Comparison of ENCODE assay signal across 9 mouse cellular contexts in genomic region chr16:94084711-94085602, GRCm38 (mm10). TPM values are rescaled to one million over a fixed set of nuclear protein-coding genes. Genes with fewer than 3 reads are reported as not detected.
DNase-seq lines count a peak whose midpoint lies in the region; ATAC-seq and TF ChIP-seq lines count a peak whose summit lies in the region.
"Had no signal": no experiment of that assay in that cellular context is flagged by ENCODE, and none has a peak within 500 bp of the region (broad histone marks: within the 10 kb centered on the region; RNA-seq: fewer than 3 reads in every experiment).

Gene Sim2, plus strand, starts transcription at chr16:94084931.

- no peak for DNase-seq in liver, adult 2 months (ENCODE audit: extremely low read depth, low read depth, low spot score)
- no peak for DNase-seq in liver
- DNase-seq in gastrocnemius, adult 18-20 months (ENCODE audit: low spot score) = peak; percentile 47
- DNase-seq in kidney, adult 9 months = peak; percentile 58
- DNase-seq in lung, postnatal 10 days = peak; percentile 40
- DNase-seq in cerebellum, adult 9-10 months = no peak
- DNase-seq in c-Kit-positive CD71-positive TER-119-positive erythroid progenitor cells, embryonic 14.5 days (ENCODE audit: low spot score) = no peak

- no peaks in the 10 kb centered on the region for H3K36me3 ChIP-seq in liver, adult 2 months (ENCODE audit: control insufficient read depth, insufficient read depth, low read length)
- H3K36me3 ChIP-seq: G1E had no signal

- H3K4me1 ChIP-seq in liver, adult 2 months (ENCODE audit: control insufficient read depth, insufficient read depth, low read length) = 0 out of 2 replicates have a peak, but pooled peaks cover 3% of the 10 kb centered on the region

- no peak for ATAC-seq in erythroid progenitor cell, adult 5-6 weeks (replicated peaks; ENCODE audit: low FRiP score, poor library complexity, severe bottlenecking)

- no peak for TF ChIP-seq POLR2A in liver, adult 2 months (IDR thresholded peaks at IDR 0.05; ENCODE audit: extremely low read depth, insufficient read depth, low read length)

- no peak within 1 kb of the TSS for H3K9ac ChIP-seq in liver, adult 2 months (ENCODE audit: low read depth, low read length)

- H3K4me3 ChIP-seq in liver, adult 2 months (ENCODE audit: insufficient read depth, low read depth, low read length) = peak within 1 kb of the TSS; percentile 2; the same call in 1 of the 2 replicates

- H3K27ac ChIP-seq in liver, adult 2 months (replicated peaks; ENCODE audit: insufficient read depth, low read depth, low read length) = no peak within 1 kb of the TSS

- H3K27me3 ChIP-seq in liver, adult 2 months (ENCODE audit: control insufficient read depth, insufficient read depth, low read length) = peaks cover 38% of the 10 kb centered on the region

- no peaks in the 10 kb centered on the region for H3K79me2 ChIP-seq in liver, adult 2 months (ENCODE audit: control insufficient read depth, insufficient read depth, low read length)

- no peak for TF ChIP-seq CTCF in liver, adult 2 months (IDR thresholded peaks at IDR 0.05; ENCODE audit: low read depth, low read length)

- 3% methylated on average over 88 of the region's 96 CpGs for WGBS in liver, adult 2 months

RNA-seq across cellular contexts. Expression of gene Sim2, which starts in this region (rescaled TPM):
- not detected in 2 replicates for total RNA-seq in liver, adult 2 months (2014; rRNA removed)
- polyA plus RNA-seq in liver, adult 2 months (2012; rRNA removed) = not detected in 2 replicates
- 10 to 100 TPM; 12.2 to 16.4 TPM for total RNA-seq in gastrocnemius, adult 18-20 months (2021)
- total RNA-seq in erythroid progenitor cell, adult 5-6 weeks (2015; ENCODE audit: low replicate concordance) = not detected in 2 replicates
- not detected in 2 replicates for total RNA-seq in erythroid progenitor cell, adult 5-6 weeks (2017; ENCODE audit: low replicate concordance)
- total RNA-seq: G1E had no signal
- polyA plus RNA-seq: G1E had no signal

Comparison
In these comparisons a context has a peak if more than half of its experiments do, and no peak if none do; other contexts are left out.
1. RNA of gene Sim2 (total RNA-seq): 12.2 to 16.4 TPM in gastrocnemius, adult 18-20 months; not detected in liver, adult 2 months and not detected in erythroid progenitor cell, adult 5-6 weeks; every median in the first group is over 10 times any median in the second.
2. DNase-seq: peak in gastrocnemius, adult 18-20 months (single experiment), kidney, adult 9 months (single experiment) and lung, postnatal 10 days (single experiment); none in liver, adult 2 months (single experiment), liver (single experiment), cerebellum, adult 9-10 months (single experiment) and c-Kit-positive CD71-positive TER-119-positive erythroid progenitor cells, embryonic 14.5 days (single experiment).